Mouse (Mus musculus) 416B (cell line): Measurements from ENCODE around the gene Eml3.
"Not testable (repeated sequence)": the region's sequence is repeated elsewhere in the genome, so short reads cannot be mapped to it uniquely, and the experiment has no call there.

Experiments
- DNase-seq: peaks from one replicate; pipeline ENCODE4 v3.0.0; 2011; ENCODE audit warnings: low read depth

Gene Eml3

DNA sequence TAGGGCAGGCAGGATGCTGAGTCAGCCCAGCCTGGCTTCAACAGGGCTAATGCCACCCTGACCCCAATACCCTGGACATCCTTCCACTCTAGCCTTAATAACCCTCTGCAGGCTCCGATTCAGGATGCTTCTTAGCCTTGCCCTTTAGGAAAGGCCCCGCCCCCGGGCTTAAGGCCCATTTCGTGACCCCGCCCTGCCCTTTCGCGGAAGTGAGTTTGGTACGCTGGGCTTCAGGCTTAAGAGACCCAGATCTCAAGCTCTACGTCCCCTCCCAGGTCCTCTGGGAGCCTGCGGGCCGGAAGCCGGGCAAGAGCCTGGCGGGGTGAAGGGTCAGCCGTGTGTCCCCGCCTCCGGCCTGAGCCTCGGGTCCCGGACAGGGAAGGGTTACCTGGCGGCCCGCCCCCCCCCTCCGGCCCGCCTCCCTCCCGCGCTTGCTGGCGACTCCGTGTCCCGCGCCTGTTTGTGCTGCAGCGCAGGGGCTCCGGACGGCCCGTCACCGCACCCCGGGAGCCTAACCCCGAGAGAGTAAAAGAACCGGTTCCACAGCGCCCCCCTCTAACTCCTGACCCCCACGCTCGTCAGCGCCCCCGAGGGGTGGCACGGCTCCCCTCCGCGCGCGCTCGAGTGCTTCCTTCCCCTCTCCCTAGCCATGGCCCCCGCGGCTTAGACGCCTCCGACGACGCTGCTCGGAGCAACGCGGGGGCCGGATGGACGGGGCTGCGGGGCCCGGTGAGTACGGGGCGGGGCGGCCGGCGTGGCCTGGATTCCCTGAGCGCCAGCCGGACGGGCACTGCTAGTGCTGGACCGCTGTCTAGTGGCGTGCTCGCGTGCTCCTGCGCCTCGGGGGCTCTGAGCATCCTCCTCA lies at the start of gene Eml3, which contains the start of gene Rom1:
Gene Eml3, plus strand, starts transcription at position 329 of the 865 bp plus-strand sequence.
Gene Rom1, minus strand, starts transcription at position 133 of the 865 bp plus-strand sequence.
- DNase-seq: peak; percentile 93

DNA sequence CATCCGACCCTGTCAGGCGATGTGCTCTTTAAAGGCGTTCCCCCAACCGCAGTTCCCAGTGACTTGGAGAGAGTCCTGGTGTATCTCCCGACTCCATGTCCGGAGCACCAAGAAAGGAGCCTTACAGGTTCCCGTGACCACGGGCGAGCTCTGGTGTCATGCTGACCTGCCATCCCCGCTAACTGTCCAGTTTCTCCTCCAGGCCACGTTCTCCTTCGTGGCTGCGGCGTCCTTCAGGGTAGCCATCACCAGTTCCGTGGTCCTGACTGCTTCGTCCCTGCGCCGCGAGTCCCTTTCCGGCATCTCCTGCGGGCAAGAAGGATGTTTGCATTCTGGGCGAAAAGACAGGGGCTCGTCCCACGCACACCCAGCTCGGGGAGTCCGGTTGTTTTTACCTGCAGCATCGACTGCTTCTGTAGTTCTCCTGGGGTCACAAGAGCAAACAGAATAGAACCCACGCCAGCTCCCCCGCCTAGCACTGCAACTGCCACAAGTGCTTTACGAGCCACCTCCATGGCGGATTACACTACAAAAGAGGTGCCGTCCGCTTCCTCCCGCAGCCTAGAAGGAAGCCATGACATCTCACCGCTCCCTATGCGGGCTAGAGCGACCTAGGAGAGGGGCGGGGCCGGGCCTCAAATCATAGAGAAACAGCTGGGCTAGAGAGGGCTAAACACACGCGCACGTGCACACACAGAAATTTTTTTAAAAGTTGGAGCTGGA lies 48.9 kb upstream of the Eml3 start, which contains the start of gene Uqcc3:
Gene Uqcc3, minus strand, starts transcription at position 613 of the 723 bp plus-strand sequence.
- DNase-seq: peak; percentile 93

DNA sequence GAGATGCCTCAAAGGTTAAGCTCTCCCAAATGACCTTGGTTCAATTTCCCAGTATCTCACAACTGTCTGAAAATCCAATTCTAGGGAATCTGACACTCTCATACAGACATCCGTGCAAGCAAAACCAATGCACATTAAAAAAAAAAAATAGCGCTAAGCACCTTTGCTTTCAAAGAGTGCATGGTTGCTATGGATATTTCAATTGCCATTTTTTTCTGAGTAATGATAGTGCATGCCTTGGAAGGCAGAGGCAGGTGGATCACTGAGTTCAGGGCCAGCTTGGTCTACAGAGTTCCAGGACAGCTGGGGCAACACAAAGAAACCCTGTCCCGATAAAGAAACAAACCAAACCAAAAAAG lies 48.3 kb upstream of the Eml3 start:
- no peak for DNase-seq

DNA sequence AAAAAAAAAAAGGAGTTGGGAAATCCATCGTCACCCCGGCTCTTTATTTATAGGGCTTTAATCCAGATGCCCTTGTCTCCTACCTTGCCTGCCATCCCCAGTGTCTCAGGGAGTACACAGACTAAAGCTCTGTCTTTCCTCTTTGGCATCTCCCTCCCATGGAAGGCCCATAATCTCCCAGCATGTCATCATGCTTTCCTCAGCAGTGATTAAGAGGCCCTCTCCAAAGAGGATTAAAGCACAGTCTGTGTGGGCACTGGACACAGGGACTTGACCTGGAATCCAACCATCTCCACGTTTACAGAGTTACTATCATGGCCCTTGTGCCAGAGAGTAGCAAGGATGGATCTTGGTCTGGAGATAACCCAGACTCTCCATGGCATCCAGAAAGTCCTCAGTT lies 45.7 kb upstream of the Eml3 start, which contains the start of the genes Lbhd1 and Gm49403:
Gene Lbhd1, plus strand, starts transcription at position 117 of the 400 bp plus-strand sequence.
Gene Gm49403, plus strand, starts transcription at position 315 of the 400 bp plus-strand sequence.
- DNase-seq: no peak

DNA sequence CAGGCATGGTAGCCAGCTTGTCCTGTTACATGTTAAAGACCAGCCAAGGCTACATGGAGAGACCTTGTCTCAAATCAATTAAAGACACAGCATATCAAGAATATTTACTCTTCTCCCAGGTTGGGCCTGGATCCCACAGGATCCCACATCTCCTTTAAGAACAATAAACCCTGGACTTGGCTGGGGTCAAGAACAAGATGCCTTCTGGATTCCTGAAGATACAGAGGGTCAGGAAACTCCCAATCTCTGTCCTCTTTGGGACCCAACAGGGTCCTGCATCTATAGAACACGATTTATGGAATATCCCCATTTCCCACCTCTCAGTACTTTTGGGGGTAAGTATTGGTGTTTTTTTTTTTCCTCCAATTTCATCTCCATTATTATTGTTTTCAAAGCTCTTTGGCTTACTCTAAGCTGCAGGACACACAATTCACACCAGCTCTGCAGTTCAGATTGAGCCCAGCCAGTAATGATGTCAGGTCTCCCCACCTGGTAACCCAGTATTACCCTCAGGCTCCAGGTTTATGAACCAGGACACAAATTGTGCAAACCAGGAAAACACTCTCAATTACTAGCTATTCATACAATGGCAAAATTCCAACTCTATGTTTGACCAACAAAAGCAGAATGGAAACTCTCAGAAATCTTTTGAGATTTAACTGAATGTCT lies 42.3 kb upstream of the Eml3 start:
- peak; percentile 36 for DNase-seq

DNA sequence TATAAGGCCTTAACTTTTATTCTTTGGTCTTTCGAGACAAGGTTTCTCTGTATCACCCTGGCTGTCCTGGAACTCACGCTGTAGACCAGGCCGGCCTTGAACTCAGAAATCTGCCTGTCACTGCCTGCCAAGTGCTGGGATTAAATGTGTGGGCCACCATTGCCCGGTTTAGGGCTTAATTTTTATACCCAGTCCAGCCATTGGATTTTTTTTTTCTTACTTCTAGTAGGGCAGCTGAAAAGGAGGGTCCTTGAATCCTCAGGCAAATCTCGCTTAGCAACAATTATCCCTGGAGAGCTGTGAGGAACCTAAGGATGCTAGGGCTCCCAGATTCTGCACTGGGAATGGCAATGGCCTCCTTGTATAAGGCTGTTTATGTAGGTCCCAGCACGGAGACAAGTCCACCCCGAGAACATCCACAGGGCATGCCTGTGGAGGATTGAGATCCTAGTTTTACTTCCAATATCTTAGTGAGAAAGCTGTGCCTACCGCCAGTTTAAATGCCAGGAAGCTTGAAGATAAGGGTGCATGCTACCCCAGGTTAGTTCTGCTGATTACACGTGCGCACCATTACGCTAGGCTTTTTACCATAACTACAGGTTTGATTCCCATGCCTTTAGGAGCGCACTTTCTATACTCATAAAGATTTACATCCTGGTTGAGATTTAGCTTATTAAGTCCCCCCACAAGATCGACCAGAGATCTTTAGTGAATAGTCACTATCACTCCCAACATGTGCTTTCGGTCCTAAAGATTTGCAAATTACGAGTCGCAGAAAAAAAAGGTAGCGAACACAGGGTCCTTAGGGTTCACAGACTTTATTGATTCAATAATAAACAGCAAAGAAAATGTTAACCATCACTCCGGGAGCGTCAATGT lies 41.5 kb upstream of the Eml3 start:
- DNase-seq: peak; percentile 58

DNA sequence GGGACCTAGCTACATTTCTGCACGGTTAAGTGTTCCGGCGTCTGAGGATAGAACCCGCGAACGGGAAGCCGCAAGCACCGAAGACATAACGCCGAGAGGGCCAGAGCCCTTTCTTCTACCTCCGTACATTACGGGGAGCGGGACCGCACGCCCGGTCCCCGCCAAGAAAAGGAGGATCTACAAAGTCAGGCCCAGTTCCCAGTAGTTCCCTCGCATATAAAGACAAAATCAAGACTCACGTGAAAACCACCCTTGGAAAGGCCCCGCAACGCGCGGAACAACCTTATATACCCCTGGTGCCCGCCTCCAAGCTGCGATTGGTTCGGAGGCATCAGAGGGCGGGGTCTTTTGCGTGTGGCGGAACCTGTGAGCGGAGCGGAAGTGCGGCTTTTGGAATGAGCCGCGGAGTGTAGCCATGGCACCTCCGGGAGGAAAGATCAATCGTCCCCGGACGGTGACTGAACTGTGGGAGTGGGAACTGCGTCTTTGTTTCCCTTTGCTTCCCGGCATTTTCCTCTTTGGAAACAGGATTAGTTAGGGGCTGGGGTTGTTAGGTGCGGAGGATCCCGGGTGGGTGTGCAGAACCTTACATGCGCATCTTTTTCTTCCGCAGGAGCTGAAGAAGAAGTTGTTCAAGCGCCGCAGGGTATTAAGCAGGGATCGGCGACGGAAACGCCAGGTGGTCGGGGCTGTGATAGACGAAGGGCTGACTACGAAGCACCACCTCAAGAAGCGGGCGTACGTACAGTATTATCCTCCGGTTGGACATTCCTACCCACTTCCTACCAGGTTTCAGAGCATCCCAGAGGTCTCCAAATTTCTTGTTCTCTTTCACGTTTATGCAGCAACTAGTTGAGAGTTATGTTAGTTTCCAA lies 40.6 kb upstream of the Eml3 start, which contains the start of the genes 1810009A15Rik and Gm49416:
Gene 1810009A15Rik, plus strand, starts transcription at position 343 of the 875 bp plus-strand sequence.
Gene Gm49416, plus strand, starts transcription at position 416 of the 875 bp plus-strand sequence.
- peak; percentile 97 for DNase-seq

DNA sequence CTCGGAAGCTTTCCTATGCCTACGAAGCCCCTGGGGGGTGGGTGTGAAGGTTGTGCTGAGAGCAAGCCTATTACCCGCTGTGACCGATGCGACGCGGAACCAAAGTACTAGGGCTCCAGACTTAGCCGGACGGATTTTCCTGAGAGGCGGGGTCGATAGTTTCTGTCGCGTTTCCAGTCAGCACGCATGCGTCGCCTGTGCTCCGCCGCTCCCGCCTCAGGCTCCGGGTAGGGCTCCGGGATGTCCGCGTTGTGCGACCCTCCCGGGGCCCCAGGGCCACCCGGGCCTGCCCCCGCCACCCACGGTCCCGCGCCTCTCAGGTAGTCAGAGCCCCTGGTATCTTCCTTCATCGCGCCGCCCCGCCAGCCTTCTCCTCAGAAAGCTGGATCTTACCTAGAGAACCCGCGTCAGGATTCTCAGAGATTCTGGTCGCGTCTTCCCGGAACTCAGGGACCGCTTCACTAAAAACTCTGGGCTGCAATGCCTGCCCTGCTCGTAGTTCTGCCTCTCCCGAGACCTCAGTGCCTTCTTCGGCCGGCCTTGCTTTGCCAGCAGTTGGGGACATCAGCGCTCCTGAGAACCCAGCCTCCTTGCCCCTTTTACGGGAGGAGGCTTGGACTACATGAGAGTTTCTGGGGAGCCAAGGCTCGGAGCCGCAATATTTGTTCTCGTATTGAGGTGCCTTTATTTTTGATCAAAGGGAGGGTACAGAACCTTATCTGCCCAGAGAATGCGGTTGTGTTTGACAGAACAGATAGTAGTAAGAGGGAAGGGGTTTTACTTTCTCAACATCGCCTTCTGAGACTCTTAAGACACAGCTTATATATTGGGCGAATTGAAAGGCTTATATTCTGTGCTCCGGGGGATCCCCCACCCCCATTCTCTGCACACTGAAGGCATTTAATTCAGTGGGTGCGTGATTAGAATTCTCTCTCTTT lies 36.3 kb upstream of the Eml3 start, which contains the start of gene Ints5:
Gene Ints5, plus strand, starts transcription at position 177 of the 938 bp plus-strand sequence.
- peak; percentile 87 for DNase-seq

DNA sequence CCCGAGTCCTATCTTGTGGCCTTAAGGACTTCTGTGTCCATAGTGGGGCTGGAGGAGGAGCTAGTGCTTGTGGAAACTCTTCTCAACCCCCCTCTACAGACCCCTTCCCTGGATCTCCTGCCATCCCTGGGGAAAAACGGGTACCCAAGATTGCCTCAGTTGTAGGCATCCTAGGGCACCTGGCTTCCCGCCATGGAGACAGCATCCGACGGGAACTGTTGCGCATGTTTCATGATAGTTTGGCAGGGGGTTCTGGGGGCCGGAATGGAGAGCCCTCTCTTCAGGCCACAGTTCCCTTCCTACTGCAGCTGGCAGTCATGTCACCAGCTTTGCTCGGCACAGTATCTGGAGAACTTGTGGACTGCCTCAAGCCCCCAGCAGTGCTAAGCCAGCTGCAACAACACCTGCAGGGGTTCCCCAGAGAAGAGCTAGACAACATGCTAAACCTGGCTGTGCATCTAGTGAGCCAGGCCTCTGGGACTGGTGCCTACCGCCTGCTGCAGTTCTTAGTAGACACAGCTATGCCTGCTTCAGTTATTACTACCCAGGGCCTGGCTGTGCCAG lies 33.9 kb upstream of the Eml3 start:
- DNase-seq: no peak

DNA sequence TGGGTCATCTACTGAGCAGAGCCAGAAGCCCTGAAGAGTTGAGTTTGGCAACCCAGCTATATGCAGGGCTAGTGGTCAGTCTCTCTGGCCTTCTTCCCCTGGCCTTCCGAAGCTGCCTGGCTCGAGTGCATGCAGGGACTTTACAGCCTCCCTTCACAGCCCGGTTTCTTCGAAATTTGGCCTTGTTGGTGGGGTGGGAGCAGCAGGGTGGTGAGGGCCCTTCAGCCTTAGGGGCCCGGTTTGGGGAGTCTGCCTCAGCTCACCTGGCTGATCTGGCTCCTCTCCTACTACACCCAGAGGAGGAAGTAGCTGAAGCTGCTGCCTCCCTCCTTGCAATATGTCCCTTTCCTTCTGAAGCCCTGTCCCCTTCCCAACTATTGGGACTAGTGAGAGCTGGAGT lies 33.1 kb upstream of the Eml3 start:
- not testable (repeated sequence) for DNase-seq

DNA sequence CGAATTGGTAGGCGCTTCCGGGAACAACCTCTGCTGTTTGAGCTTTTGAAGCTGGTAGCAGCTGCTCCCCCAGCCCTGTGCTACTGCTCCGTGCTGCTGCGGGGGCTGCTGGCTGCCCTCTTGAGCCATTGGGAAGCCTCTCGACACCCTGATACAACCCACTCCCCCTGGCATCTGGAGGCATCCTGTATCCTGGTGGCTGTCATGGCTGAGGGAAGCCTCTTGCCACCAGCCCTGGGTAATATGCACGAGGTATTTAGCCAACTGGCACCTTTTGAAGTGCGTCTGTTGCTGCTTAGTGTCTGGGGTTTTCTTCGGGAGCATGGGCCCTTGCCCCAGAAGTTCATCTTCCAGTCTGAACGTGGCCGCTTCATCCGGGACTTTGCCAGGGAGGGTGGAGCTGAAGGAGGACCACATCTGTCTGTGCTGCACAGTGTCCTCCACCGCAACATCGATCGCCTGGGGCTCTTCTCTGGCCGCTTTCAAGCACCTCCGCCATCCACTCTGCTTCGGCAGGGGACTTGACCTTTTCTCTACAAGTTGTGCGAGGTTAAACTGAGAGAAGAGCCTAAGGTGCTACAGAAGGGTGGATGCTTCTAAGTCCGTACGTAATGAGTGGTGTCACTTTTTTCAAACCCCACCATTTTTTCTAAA lies 32.0 kb upstream of the Eml3 start:
- not testable (repeated sequence) for DNase-seq

DNA sequence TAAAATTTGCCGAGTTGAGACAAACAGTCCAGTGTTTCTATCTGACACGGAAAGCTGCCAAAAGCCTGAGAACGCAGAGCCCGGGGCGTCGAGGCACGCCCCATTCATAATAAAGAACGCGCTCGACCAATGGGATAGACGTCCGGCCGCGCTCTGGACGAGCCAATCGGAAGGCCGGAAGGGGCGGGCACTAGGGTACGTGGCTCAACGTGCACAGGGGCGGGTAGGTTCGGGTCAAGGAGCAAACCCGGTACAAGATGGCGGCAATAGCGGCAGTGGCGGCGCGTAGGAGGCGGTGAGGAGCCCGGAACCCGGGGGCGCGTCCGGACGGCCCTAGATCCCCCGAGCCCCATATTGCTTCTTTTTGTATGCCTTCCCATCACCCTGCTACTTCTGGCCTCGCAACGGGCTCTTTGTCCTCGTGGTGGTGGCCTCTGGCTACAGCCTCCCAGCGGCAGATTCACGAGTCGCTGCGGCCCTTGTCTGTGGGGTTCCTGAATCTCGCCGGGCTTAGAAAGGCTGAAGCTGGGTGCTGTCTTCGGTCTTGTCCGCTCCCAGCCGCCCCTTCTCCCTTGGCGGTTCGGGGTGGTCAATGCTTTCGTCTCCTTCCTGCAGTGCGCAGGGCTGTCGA lies 31.4 kb upstream of the Eml3 start, which contains the start of gene Ganab:
Gene Ganab, plus strand, starts transcription at position 207 of the 631 bp plus-strand sequence.
- DNase-seq: peak; percentile 94

DNA sequence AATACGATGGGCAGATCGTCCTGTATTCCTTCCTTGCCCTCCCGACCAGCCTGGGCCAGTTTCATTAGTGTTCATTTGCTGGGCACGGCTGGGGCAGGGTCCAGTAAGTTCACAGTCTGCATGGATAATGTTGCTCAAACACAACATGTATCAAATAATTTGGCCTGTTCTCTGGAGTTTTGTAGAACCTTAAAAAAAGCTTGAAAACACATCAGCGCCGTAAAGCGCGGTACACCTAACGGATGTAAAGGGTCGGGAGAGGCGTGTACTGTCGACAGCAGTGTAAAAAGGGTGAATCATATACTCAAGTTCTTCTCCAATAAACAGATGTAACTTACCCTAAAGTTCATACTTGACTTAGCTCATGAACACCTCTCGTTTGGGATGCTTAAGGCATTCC lies 30.8 kb upstream of the Eml3 start:
- peak; percentile 60 for DNase-seq

DNA sequence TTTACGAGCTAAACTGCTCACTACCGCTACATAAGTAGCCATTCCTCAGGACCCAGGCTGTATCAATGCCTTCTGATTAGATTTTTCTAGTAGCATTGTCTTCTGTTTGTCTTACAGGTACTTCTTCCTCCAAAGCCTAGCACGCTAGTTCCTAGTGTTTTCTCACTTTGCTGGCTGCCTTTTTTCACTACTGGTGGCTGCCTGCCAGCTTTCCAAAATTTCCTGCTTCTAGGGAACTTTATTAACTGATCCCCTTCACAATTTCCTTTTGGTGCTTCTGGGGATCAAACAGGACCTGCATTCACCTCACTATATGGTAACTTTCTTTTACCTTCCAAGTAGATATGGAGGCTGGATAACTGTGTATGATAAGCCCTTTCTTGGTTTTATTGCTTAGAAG lies 30.3 kb upstream of the Eml3 start:
- no peak for DNase-seq

DNA sequence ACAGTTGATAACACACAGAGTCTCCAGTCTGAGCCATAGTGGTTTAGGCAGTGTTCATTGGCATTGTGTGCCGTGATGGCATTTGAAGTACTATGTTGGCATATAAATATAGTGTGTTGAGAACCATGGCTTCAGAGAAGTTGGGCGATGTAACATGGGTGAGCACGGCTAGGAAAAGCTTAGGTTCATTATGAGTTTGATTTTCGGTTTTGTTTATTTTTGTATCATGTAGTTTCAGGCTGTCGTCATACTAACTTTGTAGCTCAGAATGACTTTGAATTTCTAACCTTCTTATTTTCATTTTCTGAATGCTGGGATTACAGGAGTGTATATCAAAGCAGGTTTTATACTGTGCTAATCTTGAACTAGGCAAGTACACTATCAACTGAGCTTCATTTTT lies 25.9 kb upstream of the Eml3 start:
- no peak for DNase-seq

DNA sequence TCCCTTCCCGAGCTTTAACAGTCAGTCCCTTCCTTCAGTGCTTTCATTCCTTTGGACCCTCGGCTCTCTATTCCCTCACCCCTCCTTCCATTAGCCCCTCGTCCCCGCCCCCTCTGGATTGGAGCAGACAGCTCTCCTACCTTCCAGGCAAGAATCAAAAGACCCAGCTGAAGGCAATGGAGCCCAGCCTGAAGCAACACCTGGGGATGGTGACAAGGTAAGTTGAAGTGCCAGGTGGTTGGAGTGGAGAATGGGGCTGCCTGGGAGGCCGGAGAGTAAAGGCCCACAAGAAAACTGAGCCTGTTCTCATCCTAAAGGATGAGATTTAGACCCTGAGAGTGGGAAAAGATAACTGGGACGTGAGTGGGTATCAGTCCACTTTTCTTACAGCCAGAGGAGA lies 20.8 kb upstream of the Eml3 start:
- no peak for DNase-seq

DNA sequence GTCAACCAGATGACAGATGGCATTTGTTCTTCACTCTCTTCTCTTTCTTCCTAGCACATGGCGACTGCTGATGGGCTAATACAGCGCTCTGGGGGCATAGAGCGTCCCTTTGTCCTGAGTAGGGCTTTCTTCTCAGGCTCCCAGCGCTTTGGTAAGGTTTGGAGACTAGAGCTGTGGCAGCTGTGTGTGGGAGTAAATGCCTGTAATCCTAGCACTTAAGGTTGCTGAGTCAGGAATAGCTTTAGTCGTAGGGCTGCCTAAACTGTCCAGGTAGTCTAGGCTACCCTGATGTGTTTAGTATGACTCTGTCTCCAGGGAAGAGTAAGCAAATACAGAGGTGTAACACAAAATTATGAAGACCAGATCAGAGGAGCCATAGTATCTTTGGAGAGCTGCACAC lies 17.5 kb upstream of the Eml3 start:
- no peak for DNase-seq
